Comparison of ENCODE assay signal across 8 mouse cellular contexts in the genomic region with DNA sequence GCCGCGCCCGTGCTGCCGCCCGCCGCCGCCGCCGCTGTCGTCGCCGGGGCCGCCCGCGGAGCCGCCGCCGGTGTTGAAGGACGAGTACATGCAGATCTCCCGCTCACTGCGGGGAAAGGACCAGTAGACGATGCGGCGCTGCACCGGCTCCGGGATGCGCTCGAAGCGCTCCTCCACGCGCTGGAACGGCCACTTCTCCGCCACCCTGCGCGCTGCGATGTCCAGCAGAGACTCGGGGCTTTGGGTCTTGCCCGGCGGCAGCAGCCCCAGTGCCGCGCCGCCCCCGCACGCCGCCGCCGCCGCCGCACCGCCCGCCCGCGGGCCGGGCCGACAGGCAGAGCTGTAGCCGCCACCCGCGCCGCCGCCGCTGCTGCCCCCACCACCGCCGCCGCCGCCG.
DNase-seq lines count a peak whose midpoint lies in the region; ATAC-seq and TF ChIP-seq lines count a peak whose summit lies in the region.

No protein-coding gene starts in this region.

- no peak for DNase-seq in gastrocnemius, adult 2 months
- DNase-seq in gastrocnemius, adult 8-10 months (ENCODE audit: low spot score in 2 of 2) = no peak
- DNase-seq in spleen, adult 2 months (ENCODE audit: low read depth in 1 of 2, low spot score in 2 of 2) = no peak
- DNase-seq in spleen, postnatal 36 days (ENCODE audit: low spot score in 2 of 2) = no peak
- DNase-seq in hindbrain, embryonic 11.5 days (ENCODE audit: low spot score) = peak; percentile 62
- no peak for DNase-seq in c-Kit-positive CD71-positive TER-119-positive erythroid progenitor cells, embryonic 14.5 days (ENCODE audit: low spot score)
- DNase-seq in layer of hippocampus, postnatal 36 days = no peak

- WGBS in spleen, adult 2 months = 8% methylated on average over 63 of the region's 66 CpGs
- 1% methylated on average over 14 of the region's 66 CpGs for WGBS in hindbrain, embryonic 11.5 days
- 1% methylated on average over 53 of the region's 66 CpGs for WGBS in midbrain, embryonic 12.5 days

- H3K36me3 ChIP-seq in spleen, adult 2 months (ENCODE audit: control insufficient read depth, insufficient read depth, low read length) = no peaks in the 10 kb centered on the region
- H3K36me3 ChIP-seq in hindbrain, embryonic 11.5 days (ENCODE audit: control insufficient read depth, insufficient read depth, low read length) = no peaks in the 10 kb centered on the region
- H3K36me3 ChIP-seq in midbrain, embryonic 12.5 days = no peaks in the 10 kb centered on the region

- H3K27me3 ChIP-seq in spleen, adult 2 months (ENCODE audit: control insufficient read depth, insufficient read depth, low read length) = peaks cover 14% of the 10 kb centered on the region
- no peaks in the 10 kb centered on the region for H3K27me3 ChIP-seq in hindbrain, embryonic 11.5 days (ENCODE audit: control insufficient read depth, insufficient read depth, low read length)
- peaks cover 17% of the 10 kb centered on the region for H3K27me3 ChIP-seq in midbrain, embryonic 12.5 days

- no peak overlapping the region; the same call in 1 of the 2 replicates for H3K4me2 ChIP-seq in hindbrain, embryonic 11.5 days (replicated peaks; ENCODE audit: low read depth, low read length)
- H3K4me2 ChIP-seq in midbrain, embryonic 12.5 days (replicated peaks) = peak overlapping the region; percentile 76

- H3K9ac ChIP-seq in hindbrain, embryonic 11.5 days (ENCODE audit: low read depth, low read length) = peak overlapping the region; percentile 98
- peak overlapping the region; percentile 98 for H3K9ac ChIP-seq in midbrain, embryonic 12.5 days (replicated peaks)

- no peak for TF ChIP-seq CTCF in gastrocnemius, adult 2 months (IDR thresholded peaks at IDR 0.05)
- no peak for TF ChIP-seq CTCF in spleen, adult 2 months (IDR thresholded peaks at IDR 0.05; ENCODE audit: extremely low read depth, insufficient read depth, insufficient read length, insufficient replicate concordance)

- H3K4me1 ChIP-seq in spleen, adult 2 months (ENCODE audit: control insufficient read depth, insufficient read depth, insufficient read length) = peaks cover 2% of the 10 kb centered on the region
- peaks cover 7% of the 10 kb centered on the region; the same call in 1 of the 2 replicates for H3K4me1 ChIP-seq in hindbrain, embryonic 11.5 days (replicated peaks; ENCODE audit: control insufficient read depth, insufficient read depth, low read length)
- H3K4me1 ChIP-seq in midbrain, embryonic 12.5 days = peaks cover 26% of the 10 kb centered on the region

- intact Hi-C loops in gastrocnemius, adult 2 months (cut with DNase I) = loop anchor here (10.0 kb wide), 2 partner anchors 135 to 275 kb away; no protein-coding TSS in a partner anchor

- H3K4me3 ChIP-seq in gastrocnemius, adult 2 months = peak overlapping the region; percentile 90
- peak overlapping the region; percentile 98 for H3K4me3 ChIP-seq in spleen, adult 2 months (ENCODE audit: extremely low read depth, insufficient read depth, insufficient read length)
- peak overlapping the region; percentile 78 for H3K4me3 ChIP-seq in hindbrain, embryonic 11.5 days (ENCODE audit: low read depth, low read length)
- peak overlapping the region; percentile 95 for H3K4me3 ChIP-seq in midbrain, embryonic 12.5 days

- TF ChIP-seq POLR2A in spleen, adult 2 months (IDR thresholded peaks at IDR 0.05; ENCODE audit: low read depth, low read length) = no peak

- H3K9me3 ChIP-seq in hindbrain, embryonic 11.5 days (ENCODE audit: control insufficient read depth, low read length) = no peaks in the 10 kb centered on the region
- no peaks in the 10 kb centered on the region for H3K9me3 ChIP-seq in midbrain, embryonic 12.5 days

- peak overlapping the region; percentile 94 for H3K27ac ChIP-seq in gastrocnemius, adult 2 months
- peak overlapping the region; percentile 86 for H3K27ac ChIP-seq in spleen, adult 2 months (ENCODE audit: insufficient read depth, low read length)
- peak overlapping the region; percentile 97 for H3K27ac ChIP-seq in hindbrain, embryonic 11.5 days (ENCODE audit: low read depth, low read length)
- H3K27ac ChIP-seq in midbrain, embryonic 12.5 days (replicated peaks) = peak overlapping the region; percentile 99

- ATAC-seq in hindbrain, embryonic 11.5 days (ENCODE audit: low FRiP score) = no peak
- peak; percentile 0 for ATAC-seq in midbrain, embryonic 12.5 days (ENCODE audit: low FRiP score, low read depth)
